Comparison of ENCODE assay signal across 16 mouse cellular contexts in genomic region chr6:121018147-121018546, GRCm38 (mm10).
DNase-seq lines count a peak whose midpoint lies in the region; ATAC-seq and TF ChIP-seq lines count a peak whose summit lies in the region.
"Had no signal": no experiment of that assay in that cellular context is flagged by ENCODE, and none has a peak within 500 bp of the region (broad histone marks: within the 10 kb centered on the region; RNA-seq: fewer than 3 reads in every experiment).

No protein-coding gene starts in this region.

- H3K9ac ChIP-seq in heart, embryonic 11.5 days (ENCODE audit: low read depth, low read length): no peak overlapping the region
- H3K9ac ChIP-seq in heart, postnatal 0 days (replicated peaks; ENCODE audit: low read depth, low read length): no peak overlapping the region
- H3K9ac ChIP-seq: liver, embryonic 13.5 days had no signal

- TF ChIP-seq CTCF in heart, postnatal 0 days (IDR thresholded peaks at IDR 0.05; ENCODE audit: low read depth): no peak

- no peak overlapping the region for H3K4me3 ChIP-seq in heart, embryonic 11.5 days (ENCODE audit: low read depth, low read length)
- no peak overlapping the region for H3K4me3 ChIP-seq in heart, postnatal 0 days (ENCODE audit: low read depth, low read length)
- H3K4me3 ChIP-seq: liver, embryonic 13.5 days; megakaryocyte, embryonic 14.5 days had no signal

- H3K4me2 ChIP-seq in heart, embryonic 11.5 days: no peak overlapping the region
- H3K4me2 ChIP-seq in heart, postnatal 0 days (ENCODE audit: low read depth, low read length): no peak overlapping the region
- H3K4me2 ChIP-seq: liver, embryonic 13.5 days had no signal

- ATAC-seq in heart, embryonic 11.5 days (replicated peaks; ENCODE audit: insufficient number of reproducible peaks, low FRiP score, low TSS enrichment): no peak
- ATAC-seq in heart, postnatal 0 days (ENCODE audit: insufficient read depth, low read depth): no peak
- ATAC-seq in activated CD4-positive, CD25-positive, alpha-beta regulatory T cell, adult 4 months: no peak
- ATAC-seq: forebrain, embryonic 16.5 days; hindbrain, postnatal 0 days had no signal

- no peak for TF ChIP-seq EP300 in heart, postnatal 0 days (IDR thresholded peaks at IDR 0.05; ENCODE audit: low read depth)

- peaks cover 28% of the 10 kb centered on the region for H3K36me3 ChIP-seq in heart, embryonic 11.5 days (ENCODE audit: control insufficient read depth, insufficient read depth, low read length)
- H3K36me3 ChIP-seq in heart, postnatal 0 days (replicated peaks; ENCODE audit: control insufficient read depth, insufficient read depth, low read length): peaks cover 66% of the 10 kb centered on the region

- no peaks in the 10 kb centered on the region for H3K9me3 ChIP-seq in heart, embryonic 11.5 days (replicated peaks; ENCODE audit: control insufficient read depth, low read length)
- no peaks in the 10 kb centered on the region for H3K9me3 ChIP-seq in heart, postnatal 0 days (replicated peaks; ENCODE audit: control insufficient read depth, low read length)
- H3K9me3 ChIP-seq: liver, embryonic 13.5 days; megakaryocyte, embryonic 14.5 days had no signal

- peak; percentile 96 for DNase-seq in heart, adult 11 months
- peak; percentile 62 for DNase-seq in cerebellum, adult 11 months
- DNase-seq in cerebellum, adult 8-10 months: peak; percentile 66
- no peak for DNase-seq in heart, postnatal 0 days (ENCODE audit: low spot score)
- no peak for DNase-seq in kidney, adult 11 months
- no peak for DNase-seq in layer of hippocampus, postnatal 10 days (ENCODE audit: low spot score in 2 of 2)
- DNase-seq: layer of hippocampus, adult 9-11 months; liver, embryonic 13.5 days; retina, postnatal 1 day; spleen, adult 18-20 months had no signal

- no peak overlapping the region for H3K27ac ChIP-seq in heart, embryonic 11.5 days (ENCODE audit: low read depth, low read length)
- H3K27ac ChIP-seq in heart, postnatal 0 days (ENCODE audit: low read depth): peak overlapping the region; percentile 65
- H3K27ac ChIP-seq: hindbrain, postnatal 0 days; kidney, postnatal 0 days; liver, embryonic 13.5 days had no signal

- WGBS in heart, embryonic 11.5 days (ENCODE audit: insufficient replicate concordance): 94% methylated on average over 4 of the region's 4 CpGs
- WGBS in heart, postnatal 0 days: 72% methylated on average over 4 of the region's 4 CpGs

- H3K27me3 ChIP-seq in heart, embryonic 11.5 days (ENCODE audit: control insufficient read depth, insufficient read depth, low read length): no peaks in the 10 kb centered on the region
- H3K27me3 ChIP-seq in heart, postnatal 0 days (ENCODE audit: control insufficient read depth, insufficient read depth, low read length): no peaks in the 10 kb centered on the region
- H3K27me3 ChIP-seq: liver, embryonic 13.5 days; megakaryocyte, embryonic 14.5 days had no signal

- H3K4me1 ChIP-seq in heart, embryonic 11.5 days (ENCODE audit: control insufficient read depth, insufficient read depth, low read length): 0 out of 2 replicates have a peak, but pooled peaks cover 3% of the 10 kb centered on the region
- H3K4me1 ChIP-seq in heart, postnatal 0 days (ENCODE audit: control insufficient read depth, insufficient read depth): peaks cover 20% of the 10 kb centered on the region; the same call in 1 of the 2 replicates

Comparison
In these comparisons a context has a peak if more than half of its experiments do, and no peak if none do; other contexts are left out.
1. DNase-seq: peak in heart, adult 11 months (single experiment), cerebellum, adult 11 months (single experiment) and cerebellum, adult 8-10 months (single experiment); none in heart, postnatal 0 days (single experiment), kidney, adult 11 months (single experiment) and layer of hippocampus, postnatal 10 days (0 of 2).